Mouse (Mus musculus): ENCODE data around the gene D1Pas1. TPM values are rescaled to one million over a fixed set of nuclear protein-coding genes. Genes with fewer than 3 reads are reported as not detected.
A peak's percentile ranks its signal among the peaks of the same experiment; 100 is the strongest.

Gene D1Pas1
- not detected in 2 replicates for polyA plus RNA-seq (2015; fragmentation: Nextera tagmentation; extraction: Ambion mirVana)

GRCm38 (mm10) chr1:186967201-186967812 lies at the start of gene D1Pas1:
Gene D1Pas1, plus strand, starts transcription at chr1:186967416.
- 84% methylated on average over 53 of the region's 53 CpGs for WGBS
- H3K36me3 ChIP-seq (ENCODE audit: poor library complexity, severe bottlenecking) = 0 out of 2 replicates have a peak, but pooled peaks cover 8% of the 10 kb centered on the region
- H3K27ac ChIP-seq = no peak within 1 kb of the TSS
- H3K4me3 ChIP-seq = no peak within 1 kb of the TSS
- H3K9ac ChIP-seq = no peak within 1 kb of the TSS
- peaks cover 31% of the 10 kb centered on the region for H3K9me3 ChIP-seq (replicated peaks)
- no peaks in the 10 kb centered on the region for H3K4me1 ChIP-seq
- H3K27me3 ChIP-seq = no peaks in the 10 kb centered on the region
- no peak within 1 kb of the TSS for H3K4me2 ChIP-seq
- ATAC-seq = no peak

- H3K9ac ChIP-seq = no peak overlapping the region
- no peaks in the 10 kb centered on the region for H3K36me3 ChIP-seq (ENCODE audit: poor library complexity, severe bottlenecking)
- H3K4me3 ChIP-seq = no peak overlapping the region
- peaks cover 38% of the 10 kb centered on the region for H3K4me1 ChIP-seq
- no peak overlapping the region for H3K4me2 ChIP-seq
- no peak overlapping the region for H3K27ac ChIP-seq
- 15% methylated on average over 17 of the region's 17 CpGs for WGBS
- no peaks in the 10 kb centered on the region for H3K9me3 ChIP-seq (replicated peaks)
- ATAC-seq = no peak
- H3K27me3 ChIP-seq = peaks cover 3% of the 10 kb centered on the region; the same call in 1 of the 2 replicates
Observed at GRCm38 (mm10) chr1:186922489-186923370, 44.5 kb upstream of the D1Pas1 start.

GRCm38 (mm10) chr1:186924027-186924426 lies 43.2 kb upstream of the D1Pas1 start:
- H3K27me3 ChIP-seq = peaks cover 3% of the 10 kb centered on the region; the same call in 1 of the 2 replicates
- H3K4me1 ChIP-seq = peaks cover 39% of the 10 kb centered on the region
- 35% methylated on average over 12 of the region's 12 CpGs for WGBS
- no peak overlapping the region for H3K9ac ChIP-seq
- H3K4me3 ChIP-seq = no peak overlapping the region
- peak overlapping the region; percentile 12; the same call in 1 of the 2 replicates for H3K4me2 ChIP-seq
- no peak for ATAC-seq
- no peaks in the 10 kb centered on the region for H3K9me3 ChIP-seq (replicated peaks)
- no peak overlapping the region for H3K27ac ChIP-seq
- no peaks in the 10 kb centered on the region for H3K36me3 ChIP-seq (ENCODE audit: poor library complexity, severe bottlenecking)

DNA sequence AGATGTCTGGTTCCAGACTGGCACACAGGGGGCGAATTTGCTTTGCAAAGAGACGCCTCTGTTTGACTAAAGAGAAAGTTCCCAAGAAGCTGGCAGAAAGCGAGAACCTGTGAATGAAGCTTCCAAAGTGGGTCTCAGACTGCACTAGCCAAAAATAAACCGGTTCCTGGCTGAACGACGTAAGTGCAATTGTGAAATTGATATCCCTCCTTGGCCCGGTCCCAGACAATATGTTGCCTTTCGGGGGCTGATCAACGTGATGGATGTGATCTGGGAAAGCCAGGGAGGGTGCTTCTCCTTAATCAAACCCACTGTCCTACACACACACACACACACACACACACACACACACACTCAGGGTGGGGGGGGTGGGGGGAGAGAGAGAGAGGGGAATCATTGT lies 41.8 kb upstream of the D1Pas1 start:
- no peak overlapping the region for H3K27ac ChIP-seq
- H3K9me3 ChIP-seq (replicated peaks) = no peaks in the 10 kb centered on the region
- 18% methylated on average over 9 of the region's 9 CpGs for WGBS
- ATAC-seq = peak; percentile 59
- H3K4me2 ChIP-seq = no peak overlapping the region
- H3K4me1 ChIP-seq = peaks cover 39% of the 10 kb centered on the region
- H3K9ac ChIP-seq = no peak overlapping the region
- H3K4me3 ChIP-seq = no peak overlapping the region
- H3K27me3 ChIP-seq = peaks cover 3% of the 10 kb centered on the region; the same call in 1 of the 2 replicates
- H3K36me3 ChIP-seq (ENCODE audit: poor library complexity, severe bottlenecking) = no peaks in the 10 kb centered on the region

- peak; percentile 70 for ATAC-seq
- Histone ChIP-seq H3K9ac (no peak overlapping the region), H3K27ac (peak overlapping the region; percentile 78), H3K4me3 (no peak overlapping the region), H3K27me3 (no peaks in the 10 kb centered on the region), H3K36me3 (ENCODE audit: poor library complexity, severe bottlenecking) (no peaks in the 10 kb centered on the region), H3K4me2 (peak overlapping the region; percentile 39), H3K4me1 (peaks cover 39% of the 10 kb centered on the region), H3K9me3 (replicated peaks) (no peaks in the 10 kb centered on the region)
- 3% methylated on average over 8 of the region's 8 CpGs for WGBS
Observed at GRCm38 (mm10) chr1:186926316-186926949, 40.8 kb upstream of the D1Pas1 start.

- peaks cover 39% of the 10 kb centered on the region for H3K4me1 ChIP-seq
- H3K27me3 ChIP-seq = no peaks in the 10 kb centered on the region
- ATAC-seq = peak; percentile 22; the same call in 1 of the 2 replicates
- 33% methylated on average over 6 of the region's 6 CpGs for WGBS
- H3K36me3 ChIP-seq (ENCODE audit: poor library complexity, severe bottlenecking) = no peaks in the 10 kb centered on the region
- peak overlapping the region; percentile 39 for H3K4me2 ChIP-seq
- no peak overlapping the region for H3K9ac ChIP-seq
- no peak overlapping the region for H3K4me3 ChIP-seq
- H3K9me3 ChIP-seq (replicated peaks) = no peaks in the 10 kb centered on the region
- peak overlapping the region; percentile 78 for H3K27ac ChIP-seq
Observed at GRCm38 (mm10) chr1:186926950-186927316, 40.3 kb upstream of the D1Pas1 start.

DNA sequence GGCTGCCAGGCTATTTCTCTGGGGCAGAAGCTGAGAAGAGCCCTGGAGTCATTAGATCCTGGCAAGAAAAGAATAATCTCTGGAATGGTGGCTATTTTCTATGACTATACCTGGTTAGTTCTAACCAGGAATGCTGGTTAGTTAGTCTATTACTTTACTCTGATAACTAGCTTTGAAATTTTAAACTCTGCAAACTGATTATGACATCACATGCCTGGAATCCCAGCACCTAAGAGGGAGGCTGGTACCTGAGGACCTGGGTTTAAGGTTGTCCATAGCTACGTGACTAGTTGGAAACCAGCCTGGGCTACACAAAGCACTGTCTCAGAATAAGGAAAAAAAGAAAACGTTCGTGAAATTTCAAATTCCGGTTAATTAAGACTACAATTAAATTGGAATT lies 39.7 kb upstream of the D1Pas1 start:
- no peaks in the 10 kb centered on the region for H3K9me3 ChIP-seq (replicated peaks)
- H3K4me1 ChIP-seq = peaks cover 38% of the 10 kb centered on the region
- no peaks in the 10 kb centered on the region for H3K27me3 ChIP-seq
- no peak for ATAC-seq
- no peak overlapping the region for H3K9ac ChIP-seq
- H3K4me2 ChIP-seq = no peak overlapping the region
- H3K4me3 ChIP-seq = no peak overlapping the region
- H3K36me3 ChIP-seq (ENCODE audit: poor library complexity, severe bottlenecking) = no peaks in the 10 kb centered on the region
- H3K27ac ChIP-seq = no peak overlapping the region
- 36% methylated on average over 4 of the region's 4 CpGs for WGBS

GRCm38 (mm10) chr1:186930160-186930887 lies 36.9 kb upstream of the D1Pas1 start:
- H3K9ac ChIP-seq = no peak overlapping the region
- no peaks in the 10 kb centered on the region for H3K27me3 ChIP-seq
- no peak overlapping the region for H3K4me2 ChIP-seq
- no peak overlapping the region for H3K4me3 ChIP-seq
- H3K9me3 ChIP-seq (replicated peaks) = peaks cover 4% of the 10 kb centered on the region; the same call in 1 of the 2 replicates
- H3K4me1 ChIP-seq = peaks cover 23% of the 10 kb centered on the region
- WGBS = 85% methylated on average over 13 of the region's 13 CpGs
- no peak overlapping the region for H3K27ac ChIP-seq
- ATAC-seq = no peak
- H3K36me3 ChIP-seq (ENCODE audit: poor library complexity, severe bottlenecking) = no peaks in the 10 kb centered on the region

GRCm38 (mm10) chr1:186930888-186931233 lies 36.4 kb upstream of the D1Pas1 start:
- H3K36me3 ChIP-seq (ENCODE audit: poor library complexity, severe bottlenecking) = no peaks in the 10 kb centered on the region
- peaks cover 19% of the 10 kb centered on the region for H3K4me1 ChIP-seq
- no peak overlapping the region for H3K9ac ChIP-seq
- WGBS = 88% methylated on average over 6 of the region's 6 CpGs
- no peak overlapping the region for H3K27ac ChIP-seq
- no peaks in the 10 kb centered on the region for H3K27me3 ChIP-seq
- ATAC-seq = no peak
- peaks cover 4% of the 10 kb centered on the region; the same call in 1 of the 2 replicates for H3K9me3 ChIP-seq (replicated peaks)
- H3K4me2 ChIP-seq = no peak overlapping the region
- no peak overlapping the region for H3K4me3 ChIP-seq

DNA sequence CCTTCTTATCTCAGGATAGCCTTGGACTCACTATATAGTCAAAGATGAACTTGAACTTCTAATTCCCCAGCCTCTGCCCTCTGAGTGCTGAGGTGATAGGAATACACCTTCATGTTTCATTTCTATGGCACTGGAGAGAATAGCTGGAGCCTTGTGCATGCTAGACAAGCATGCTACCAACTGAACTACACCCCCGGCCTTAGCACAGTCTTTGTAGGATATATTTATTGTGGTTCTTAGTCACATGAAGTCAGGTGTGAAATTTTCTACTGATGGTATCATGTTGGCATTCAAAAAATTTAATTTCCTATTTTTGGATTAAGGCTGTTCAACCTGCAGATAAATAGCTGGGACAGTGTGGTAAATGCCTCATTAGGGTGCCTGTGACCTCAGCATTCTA lies 33.0 kb upstream of the D1Pas1 start:
- no peak overlapping the region for H3K4me3 ChIP-seq
- H3K27me3 ChIP-seq = no peaks in the 10 kb centered on the region
- peaks cover 4% of the 10 kb centered on the region; the same call in 1 of the 2 replicates for H3K9me3 ChIP-seq (replicated peaks)
- H3K4me1 ChIP-seq = no peaks in the 10 kb centered on the region
- 97% methylated on average over 1 of the region's 1 CpGs for WGBS
- H3K4me2 ChIP-seq = no peak overlapping the region
- no peak overlapping the region for H3K9ac ChIP-seq
- no peaks in the 10 kb centered on the region for H3K36me3 ChIP-seq (ENCODE audit: poor library complexity, severe bottlenecking)
- H3K27ac ChIP-seq = no peak overlapping the region
- ATAC-seq = no peak

DNA sequence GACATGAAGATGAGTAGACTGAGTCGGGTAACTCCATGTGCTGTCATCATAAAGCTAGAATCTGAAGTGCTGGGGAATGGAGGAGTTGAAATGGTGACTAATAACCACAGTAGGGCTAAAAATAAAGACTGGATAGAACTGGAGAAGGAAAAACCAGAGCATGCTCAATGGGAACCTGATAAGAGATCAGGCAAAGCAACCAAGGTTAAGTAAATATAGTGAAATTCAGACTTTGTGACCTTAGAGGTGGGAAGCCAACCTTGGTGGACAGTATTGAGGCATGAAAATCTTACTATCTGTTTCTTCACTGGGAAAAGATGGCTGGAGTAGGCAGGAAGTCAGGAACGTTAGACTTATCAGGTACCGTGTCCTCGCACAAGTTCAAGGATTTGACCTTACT lies 14.8 kb upstream of the D1Pas1 start:
- peaks cover 6% of the 10 kb centered on the region; the same call in 1 of the 2 replicates for H3K4me1 ChIP-seq
- ATAC-seq = no peak
- no peak overlapping the region for H3K4me2 ChIP-seq
- no peaks in the 10 kb centered on the region for H3K27me3 ChIP-seq
- H3K9me3 ChIP-seq (replicated peaks) = no peaks in the 10 kb centered on the region
- whole genome bisulfite sequencing = 93% methylated on average over 4 of the region's 4 CpGs
- no peaks in the 10 kb centered on the region for H3K36me3 ChIP-seq (ENCODE audit: poor library complexity, severe bottlenecking)
- H3K9ac ChIP-seq = no peak overlapping the region
- H3K27ac ChIP-seq = no peak overlapping the region
- H3K4me3 ChIP-seq = no peak overlapping the region

All from forebrain, embryonic 13.5 days (tissue).